Mouse (Mus musculus) thymus, adult 2 months (tissue): Measurements from ENCODE around the gene Clip4. TPM values are rescaled to one million over a fixed set of nuclear protein-coding genes. Genes with fewer than 3 reads are reported as not detected.

Experiments
- DNase-seq: peaks from one replicate; pipeline ENCODE4 v3.0.0; 2021
- H3K27ac ChIP-seq: fragments of 200-500 bp; 2 replicates; pipeline ENCODE4 v1.5.1; 2012; ENCODE audit warnings: low read length, control low read depth; ENCODE audit not compliant: control insufficient read depth, insufficient read depth
- H3K27me3 ChIP-seq: fragments of 200-500 bp; 2 replicates; pipeline ENCODE4 v1.6.1; 2012; ENCODE audit warnings: mild to moderate bottlenecking, low read length, moderate library complexity, mixed read lengths; ENCODE audit not compliant: control insufficient read depth, insufficient read depth
- H3K36me3 ChIP-seq: fragments of 200-500 bp; 2 replicates; pipeline ENCODE4 v1.6.1; 2012; ENCODE audit warnings: mild to moderate bottlenecking, low read length, moderate library complexity; ENCODE audit not compliant: control insufficient read depth, insufficient read depth
- H3K4me1 ChIP-seq: fragments of 200-500 bp; replicated peaks from 2 replicates; pipeline ENCODE4 v1.6.1; 2012; ENCODE audit warnings: low read length; ENCODE audit not compliant: control insufficient read depth, insufficient read depth
- H3K4me3 ChIP-seq: fragments of 200-500 bp; 2 replicates; pipeline ENCODE4 v1.5.1; 2012; ENCODE audit warnings: mild to moderate bottlenecking, low read length, control low read depth, moderate library complexity; ENCODE audit not compliant: control insufficient read depth, insufficient read depth
- CTCF ChIP-seq: fragments of 200-500 bp; IDR thresholded peaks from 2 replicates; pipeline ENCODE4 v1.5.1; 2012; ENCODE audit warnings: mild to moderate bottlenecking, control low read depth, low read length, moderate library complexity, borderline replicate concordance; ENCODE audit not compliant: control insufficient read depth, poor library complexity, insufficient read depth; ENCODE audit errors: extremely low read depth
- POLR2A ChIP-seq: fragments of 200-500 bp; IDR thresholded peaks from 2 replicates; pipeline ENCODE4 v1.6.1; 2012; ENCODE audit warnings: mild to moderate bottlenecking, low read length, control low read depth, moderate library complexity; ENCODE audit not compliant: control insufficient read depth, poor library complexity, insufficient read depth; ENCODE audit errors: extremely low read depth
- WGBS: fragments of 180-500 bp; shearing (Covaris S2); methylation state at CpG from one replicate; pipeline ENCODE4 v1.1.7; 2018; 5-methylcytosine and 5-hydroxymethylcytosine counted together
- polyA plus RNA-seq: library from polyadenylated mRNA; depleted of rRNA; stranded (reverse); fragments of >200 nt; gene quantifications from 2 replicates; pipeline ENCODE4 v1.2.3, GENCODE M21; 2012

The Clip4 gene
- polyA plus RNA-seq, 1 experiment: 20.2 TPM

GRCm38 (mm10) chr17:71831960-71832359, 63.7 kb downstream of the Clip4 start:
- 96% methylated on average over 3 of the region's 3 CpGs for WGBS
- H3K27ac ChIP-seq: no peak overlapping the region
- no peaks in the 10 kb centered on the region for H3K4me1 ChIP-seq
- no peak for DNase-seq
- TF ChIP-seq CTCF (no peak), POLR2A (no peak)
- H3K36me3 ChIP-seq: no peaks in the 10 kb centered on the region
- H3K4me3 ChIP-seq: no peak overlapping the region
- H3K27me3 ChIP-seq: no peaks in the 10 kb centered on the region

- WGBS: 92% methylated on average over 3 of the region's 3 CpGs
- DNase-seq: no peak
- Histone ChIP-seq H3K36me3 (no peaks in the 10 kb centered on the region), H3K27me3 (no peaks in the 10 kb centered on the region), H3K4me3 (no peak overlapping the region), H3K4me1 (no peaks in the 10 kb centered on the region), H3K27ac (no peak overlapping the region)
- no peak for TF ChIP-seq POLR2A
- no peak for TF ChIP-seq CTCF
Measured at GRCm38 (mm10) chr17:71862184-71862583, 93.9 kb downstream of the Clip4 start.

GRCm38 (mm10) chr17:71862895-71863294, 94.6 kb downstream of the Clip4 start:
- DNase-seq: no peak
- WGBS: 85% methylated on average over 4 of the region's 4 CpGs
- Histone ChIP-seq H3K36me3 (no peaks in the 10 kb centered on the region), H3K4me1 (no peaks in the 10 kb centered on the region), H3K4me3 (no peak overlapping the region), H3K27me3 (no peaks in the 10 kb centered on the region), H3K27ac (no peak overlapping the region)
- TF ChIP-seq POLR2A (no peak), CTCF (no peak)

- no peaks in the 10 kb centered on the region for H3K36me3 ChIP-seq
- H3K4me1 ChIP-seq: no peaks in the 10 kb centered on the region
- WGBS: 91% methylated on average over 8 of the region's 8 CpGs
- TF ChIP-seq POLR2A (no peak), CTCF (no peak)
- DNase-seq: no peak
- H3K27ac ChIP-seq: no peak overlapping the region
- H3K4me3 ChIP-seq: no peak overlapping the region
- H3K27me3 ChIP-seq: no peaks in the 10 kb centered on the region
Measured at GRCm38 (mm10) chr17:71864039-71864438, 95.8 kb downstream of the Clip4 start.

- no peak for DNase-seq
- peaks cover 4% of the 10 kb centered on the region; the same call in 1 of the 2 replicates for H3K27me3 ChIP-seq
- H3K36me3 ChIP-seq: no peaks in the 10 kb centered on the region
- no peaks in the 10 kb centered on the region for H3K4me1 ChIP-seq
- H3K27ac ChIP-seq: no peak overlapping the region
- H3K4me3 ChIP-seq: no peak overlapping the region
- WGBS: 83% methylated on average over 5 of the region's 5 CpGs
- no peak for TF ChIP-seq CTCF
- no peak for TF ChIP-seq POLR2A
Measured at GRCm38 (mm10) chr17:71865437-71865836, 97.2 kb downstream of the Clip4 start.

- no peak overlapping the region for H3K27ac ChIP-seq
- H3K36me3 ChIP-seq: no peaks in the 10 kb centered on the region
- DNase-seq: no peak
- H3K4me1 ChIP-seq: no peaks in the 10 kb centered on the region
- TF ChIP-seq CTCF: no peak
- TF ChIP-seq POLR2A: no peak
- H3K27me3 ChIP-seq: peaks cover 4% of the 10 kb centered on the region; the same call in 1 of the 2 replicates
- H3K4me3 ChIP-seq: no peak overlapping the region
- WGBS: 43% methylated on average over 2 of the region's 2 CpGs
Measured at GRCm38 (mm10) chr17:71867892-71868291, 99.6 kb downstream of the Clip4 start.

GRCm38 (mm10) chr17:71868828-71869227, 100.6 kb downstream of the Clip4 start:
- WGBS: 89% methylated on average over 12 of the region's 12 CpGs
- no peak for DNase-seq
- Histone ChIP-seq H3K36me3 (no peaks in the 10 kb centered on the region), H3K4me1 (no peaks in the 10 kb centered on the region), H3K27ac (no peak overlapping the region), H3K4me3 (no peak overlapping the region), H3K27me3 (peaks cover 4% of the 10 kb centered on the region; the same call in 1 of the 2 replicates)
- no peak for TF ChIP-seq POLR2A
- TF ChIP-seq CTCF: no peak
